Mouse (Mus musculus) E14TG2a.4 (cell line): Measurements from ENCODE around the gene Msln.

Experiments used
- CTCF ChIP-seq: conservative IDR thresholded peaks from 2 replicates; pipeline ENCODE4 v1.5.1; 2014; ENCODE audit warnings: low read length
- NANOG ChIP-seq: IDR thresholded peaks from 2 replicates; pipeline ENCODE4 v1.6.1; 2014; ENCODE audit warnings: borderline replicate concordance, low read length, mixed read lengths

DNA sequence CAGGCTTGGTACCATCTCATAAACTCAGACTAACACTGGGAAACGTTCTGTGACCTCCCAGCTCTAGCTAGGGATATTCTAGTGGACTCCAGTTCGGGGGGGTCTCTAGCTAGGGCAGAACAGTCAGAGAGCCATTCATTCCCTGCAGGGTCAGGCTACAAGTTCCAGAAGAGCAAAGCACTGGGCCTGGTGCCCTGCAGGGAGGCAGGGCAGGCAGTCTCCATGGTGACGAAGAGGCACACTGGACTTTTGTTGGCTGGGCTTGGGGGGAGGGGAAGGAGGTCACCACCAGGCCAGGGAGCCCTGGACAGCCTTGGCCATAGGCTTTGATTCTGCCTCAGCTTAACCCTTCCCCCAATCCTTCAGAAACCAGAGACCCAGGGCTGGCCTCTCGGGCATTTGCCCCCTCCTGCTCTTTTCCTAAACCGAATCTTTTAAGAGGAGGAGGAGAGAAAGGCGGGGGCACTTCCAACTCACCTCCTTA lies 41.5 kb upstream of the Msln start, which contains the start of gene AC134908.4:
- no peak for TF ChIP-seq CTCF
- no peak for TF ChIP-seq NANOG
